Mouse (Mus musculus) 416B (cell line): ENCODE measurements around the gene Hspa1b.

Experiments
- DNase-seq: peaks from one replicate; pipeline ENCODE4 v3.0.0; 2011; ENCODE audit warnings: low read depth

The Hspa1b gene

DNA sequence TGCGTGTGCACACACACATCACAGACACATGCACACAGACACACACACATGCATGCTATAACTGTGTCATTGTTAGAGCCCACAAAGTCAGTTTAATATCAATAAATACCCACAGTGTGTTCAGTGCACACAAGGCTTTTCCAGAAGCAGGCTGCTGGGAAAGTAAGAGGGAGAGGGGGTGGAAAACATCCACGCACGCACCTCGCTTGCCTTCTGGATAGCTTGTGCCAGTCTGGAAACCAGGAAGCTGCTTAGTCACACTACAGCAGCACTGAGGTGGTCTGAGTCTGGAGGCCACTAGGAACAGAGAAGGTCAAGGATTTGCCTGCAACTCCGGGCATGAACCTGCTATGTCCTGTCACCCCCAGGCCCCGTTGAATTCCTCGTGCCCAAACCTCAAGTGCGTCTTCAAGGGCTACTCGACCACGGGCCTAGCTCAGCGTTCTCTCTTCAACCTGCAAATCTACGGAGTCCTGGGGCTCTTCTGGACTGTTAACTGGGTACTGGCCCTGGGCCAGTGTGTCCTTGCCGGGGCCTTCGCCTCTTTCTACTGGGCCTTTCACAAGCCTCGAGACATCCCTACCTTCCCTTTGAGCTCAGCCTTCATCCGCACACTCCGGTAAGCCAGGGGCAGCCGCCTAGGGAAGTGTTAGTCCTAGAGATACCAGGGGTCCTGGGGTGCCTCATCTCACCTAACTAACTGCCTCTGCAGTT lies 31.6 kb downstream of the Hspa1b start:
- no peak for DNase-seq

DNA sequence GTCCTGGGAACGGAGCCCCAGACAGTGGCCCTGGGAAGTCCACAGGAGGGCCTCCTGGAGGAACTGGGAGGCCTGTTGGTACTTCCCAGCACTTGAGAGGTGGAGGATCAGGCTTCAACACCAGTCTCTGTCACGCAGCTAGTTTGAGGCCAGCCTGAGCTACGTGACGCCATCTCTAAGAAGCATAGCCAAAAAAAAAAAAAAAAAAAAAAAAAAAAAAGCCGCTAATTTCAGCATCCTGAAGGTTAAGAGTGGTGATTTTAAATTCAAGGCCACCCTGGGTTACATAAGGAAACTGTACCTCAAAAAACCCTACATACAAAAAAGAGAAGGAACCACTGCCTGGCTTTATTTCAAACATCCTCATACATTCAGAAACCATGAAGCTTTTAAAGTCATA lies 34.8 kb downstream of the Hspa1b start:
- DNase-seq = peak; percentile 64

DNA sequence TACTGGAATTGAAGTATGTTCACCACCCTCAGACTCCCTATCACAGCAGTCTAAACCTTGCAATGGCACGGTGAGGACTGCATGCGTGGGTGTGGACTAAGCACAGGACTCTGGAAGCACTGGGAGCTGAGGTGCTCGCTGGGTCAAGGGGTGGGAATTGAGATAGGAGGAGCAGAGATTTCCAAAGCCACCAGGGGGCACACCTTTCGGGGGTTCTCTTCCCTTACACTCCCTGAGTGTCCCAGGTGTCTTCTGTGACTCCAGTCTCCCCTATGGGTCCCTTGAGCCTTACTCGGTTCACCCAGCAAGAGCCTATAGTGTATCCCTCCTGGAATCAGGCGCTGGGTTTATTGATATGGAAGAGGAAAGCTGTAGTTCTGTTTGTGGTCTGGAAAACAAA lies 36.1 kb downstream of the Hspa1b start:
- DNase-seq = peak; percentile 26

DNA sequence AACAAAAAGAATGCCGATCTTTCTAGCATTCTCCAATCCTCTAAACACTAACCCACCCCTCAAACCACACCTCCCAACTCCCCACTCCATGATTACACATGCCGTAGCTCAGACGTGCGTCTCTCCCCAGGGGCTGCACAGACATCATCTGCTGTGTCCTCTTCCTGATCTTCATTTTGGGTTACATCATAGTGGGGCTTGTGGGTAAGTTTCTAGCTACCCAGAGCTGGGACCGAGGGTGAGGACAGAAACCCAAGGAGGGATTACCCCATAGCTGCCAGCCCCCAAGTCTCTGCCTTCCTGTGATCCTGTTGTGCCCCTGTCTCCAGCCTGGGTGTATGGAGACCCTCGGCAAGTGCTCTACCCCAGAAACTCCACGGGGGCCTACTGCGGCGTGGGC lies 41.9 kb downstream of the Hspa1b start:
- no peak for DNase-seq

DNA sequence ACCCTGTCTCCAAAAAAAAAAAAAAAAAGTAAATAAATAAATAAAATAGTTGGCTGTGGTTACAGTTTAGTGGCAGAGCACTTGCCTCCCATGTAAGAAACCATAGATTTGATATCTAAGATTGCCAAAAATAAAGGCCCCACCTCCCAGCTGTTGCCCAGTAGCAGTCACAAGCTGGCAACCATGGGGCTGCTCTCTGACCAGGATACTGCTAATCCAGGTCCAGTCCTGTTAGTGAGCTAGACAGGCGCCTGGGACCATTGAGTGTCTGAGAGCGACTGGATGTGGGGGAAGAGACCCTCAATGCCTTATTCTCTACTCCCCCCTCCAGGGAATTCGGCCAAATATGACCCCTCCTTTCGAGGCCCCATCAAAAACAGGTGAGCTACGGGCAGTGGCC lies 42.7 kb downstream of the Hspa1b start:
- no peak for DNase-seq

DNA sequence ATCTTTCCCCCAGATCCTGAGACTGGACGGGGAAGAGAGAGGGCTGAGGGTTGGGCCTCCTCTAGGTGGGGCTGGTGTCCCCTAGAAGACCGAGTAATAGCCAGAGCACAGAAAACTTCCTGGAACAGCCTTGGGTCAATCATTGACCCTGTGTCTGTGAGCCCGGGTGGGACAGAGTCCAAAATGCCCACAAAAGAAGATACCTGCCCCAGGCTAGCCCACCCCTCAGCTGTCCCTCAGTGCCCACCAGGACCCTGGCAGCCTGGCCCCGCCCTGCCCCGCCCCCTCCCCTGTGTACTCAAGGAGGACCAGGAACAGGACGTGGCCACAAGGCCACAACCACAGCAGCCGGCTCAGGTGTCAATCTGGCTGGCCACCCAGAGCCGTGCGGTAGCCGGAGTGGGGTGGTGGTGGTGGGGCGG lies 43.6 kb downstream of the Hspa1b start:
- DNase-seq = peak; percentile 77

DNA sequence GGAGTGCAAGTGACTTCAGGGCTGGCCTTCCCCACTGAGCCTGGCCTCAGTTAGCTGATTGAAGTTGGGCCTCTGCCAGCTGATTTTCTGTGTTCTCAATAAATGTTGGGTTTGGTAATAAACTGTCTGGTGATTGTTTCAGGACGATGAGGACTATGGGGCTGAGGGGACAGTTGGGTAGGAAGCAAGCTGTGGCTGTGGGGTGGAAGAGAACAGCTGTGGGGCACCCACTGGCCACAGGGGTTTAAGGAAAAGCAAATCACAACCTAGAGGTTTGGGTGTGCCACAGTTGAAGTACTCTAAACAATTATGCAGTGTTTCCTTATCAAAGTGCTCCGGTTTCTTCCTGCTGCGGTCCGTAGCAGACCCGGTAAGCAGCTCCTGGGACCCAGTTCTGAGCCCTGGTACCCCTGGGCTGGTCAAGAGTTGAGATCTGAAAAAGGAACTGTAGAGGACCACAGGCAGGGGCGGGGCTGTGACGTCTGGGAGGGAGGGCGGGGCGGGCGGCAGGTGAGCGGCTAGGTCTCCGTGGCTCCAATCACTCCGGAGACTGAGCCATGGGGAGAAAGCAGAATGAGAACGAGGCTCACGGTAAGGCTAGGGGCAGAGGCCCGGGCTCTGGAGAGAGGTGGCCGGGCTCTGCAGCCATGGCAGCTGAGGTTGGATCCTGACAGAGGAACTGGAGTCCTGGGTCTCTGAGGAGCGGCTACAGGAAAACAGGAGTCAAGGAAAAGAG lies 44.9 kb downstream of the Hspa1b start, which contains the start of gene Slc44a4:
TSS of gene Slc44a4 (plus strand) at position 537 of the 736 bp plus-strand sequence.
- DNase-seq = no peak

DNA sequence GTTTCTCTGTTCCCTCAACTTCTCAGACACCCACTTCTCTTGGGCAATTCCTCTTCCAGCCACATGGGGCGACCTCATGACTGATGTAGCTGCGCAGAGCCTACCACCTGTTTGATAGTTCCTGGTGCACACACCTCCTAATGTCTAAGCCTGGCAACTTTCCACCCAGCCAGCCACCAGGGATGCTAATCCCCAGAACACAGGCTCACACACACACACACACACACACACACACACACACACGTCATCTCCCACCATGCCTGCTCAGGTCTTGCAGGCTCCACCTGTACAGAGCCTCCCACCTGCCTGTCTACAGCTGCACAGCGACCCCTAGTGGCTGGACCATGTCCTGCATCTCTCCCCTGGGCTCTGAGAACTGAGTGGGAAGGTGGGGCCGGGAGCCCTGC lies 47.1 kb downstream of the Hspa1b start:
- DNase-seq = peak; percentile 61

DNA sequence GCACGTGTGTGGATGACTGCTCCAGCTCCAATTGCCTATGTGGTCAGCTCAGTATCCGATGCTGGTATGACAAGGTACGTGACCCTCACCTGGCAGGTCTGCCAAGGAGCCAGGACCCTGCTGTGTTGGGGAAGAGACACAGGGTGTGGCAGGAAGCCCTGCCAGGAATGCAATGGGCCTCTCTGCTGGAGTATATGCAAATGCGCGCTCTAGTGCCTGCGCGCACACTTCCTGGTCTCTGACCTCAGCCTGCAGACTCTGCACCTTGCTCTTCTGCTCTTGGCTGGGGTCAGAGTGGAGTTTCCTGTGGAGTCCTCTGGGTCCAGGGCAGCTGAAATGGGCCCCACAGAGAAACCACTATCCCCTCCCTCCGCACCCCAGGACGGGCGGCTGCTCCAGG lies 48.1 kb downstream of the Hspa1b start:
- DNase-seq = no peak
